Mouse (Mus musculus): ENCODE measurements around the gene Anxa2. TPM values are rescaled to one million over a fixed set of nuclear protein-coding genes. Genes with fewer than 3 reads are reported as not detected.

The Anxa2 gene
- polyA plus RNA-seq, 1 experiment from 2014 or later, result 80.1 TPM

GRCm38 (mm10) chr9:69466098-69466497 is 12.7 kb downstream of the Anxa2 start:
- Histone ChIP-seq H3K4me1 (peaks cover 15% of the 10 kb centered on the region), H3K9ac (no peak overlapping the region), H3K4me2 (no peak overlapping the region), H3K9me3 (replicated peaks) (no peaks in the 10 kb centered on the region), H3K27me3 (no peaks in the 10 kb centered on the region), H3K27ac (no peak overlapping the region), H3K4me3 (no peak overlapping the region), H3K36me3 (ENCODE audit: poor library complexity, severe bottlenecking) (no peaks in the 10 kb centered on the region)
- 71% methylated on average over 4 of the region's 4 CpGs for WGBS
- ATAC-seq, result no peak

GRCm38 (mm10) chr9:69467310-69467939 is 14.0 kb downstream of the Anxa2 start:
- Histone ChIP-seq H3K9ac (no peak overlapping the region), H3K9me3 (replicated peaks) (no peaks in the 10 kb centered on the region), H3K27ac (no peak overlapping the region), H3K4me1 (peaks cover 16% of the 10 kb centered on the region), H3K27me3 (no peaks in the 10 kb centered on the region), H3K4me3 (no peak overlapping the region), H3K4me2 (no peak overlapping the region), H3K36me3 (ENCODE audit: poor library complexity, severe bottlenecking) (no peaks in the 10 kb centered on the region)
- WGBS, result 76% methylated on average over 10 of the region's 10 CpGs
- no peak for ATAC-seq

GRCm38 (mm10) chr9:69468991-69469390 is 15.6 kb downstream of the Anxa2 start:
- peak; percentile 55; the same call in 1 of the 2 replicates for ATAC-seq
- Histone ChIP-seq H3K27ac (no peak overlapping the region), H3K4me2 (peak overlapping the region; percentile 17; the same call in 1 of the 2 replicates), H3K4me1 (peaks cover 16% of the 10 kb centered on the region), H3K27me3 (no peaks in the 10 kb centered on the region), H3K4me3 (no peak overlapping the region), H3K36me3 (ENCODE audit: poor library complexity, severe bottlenecking) (no peaks in the 10 kb centered on the region), H3K9me3 (replicated peaks) (no peaks in the 10 kb centered on the region), H3K9ac (no peak overlapping the region)
- WGBS, result 13% methylated on average over 9 of the region's 9 CpGs

- no peak overlapping the region for H3K27ac ChIP-seq
- ATAC-seq, result no peak
- H3K4me3 ChIP-seq, result no peak overlapping the region
- H3K27me3 ChIP-seq, result no peaks in the 10 kb centered on the region
- WGBS, result 52% methylated on average over 5 of the region's 5 CpGs
- H3K4me1 ChIP-seq, result peaks cover 16% of the 10 kb centered on the region
- no peak overlapping the region for H3K4me2 ChIP-seq
- no peak overlapping the region for H3K9ac ChIP-seq
- no peaks in the 10 kb centered on the region for H3K36me3 ChIP-seq (ENCODE audit: poor library complexity, severe bottlenecking)
- no peaks in the 10 kb centered on the region for H3K9me3 ChIP-seq (replicated peaks)
Observed at GRCm38 (mm10) chr9:69470362-69470761, 16.9 kb downstream of the Anxa2 start.

- Histone ChIP-seq H3K4me1 (peaks cover 16% of the 10 kb centered on the region), H3K27me3 (no peaks in the 10 kb centered on the region), H3K36me3 (ENCODE audit: poor library complexity, severe bottlenecking) (no peaks in the 10 kb centered on the region), H3K9me3 (replicated peaks) (no peaks in the 10 kb centered on the region), H3K4me3 (no peak overlapping the region), H3K27ac (no peak overlapping the region), H3K9ac (no peak overlapping the region), H3K4me2 (no peak overlapping the region)
- ATAC-seq, result no peak
- 19% methylated on average over 6 of the region's 6 CpGs for WGBS
Observed at GRCm38 (mm10) chr9:69470921-69471320, 17.5 kb downstream of the Anxa2 start.

GRCm38 (mm10) chr9:69472724-69473123 is 19.3 kb downstream of the Anxa2 start:
- Histone ChIP-seq H3K4me3 (no peak overlapping the region), H3K9me3 (replicated peaks) (no peaks in the 10 kb centered on the region), H3K36me3 (ENCODE audit: poor library complexity, severe bottlenecking) (no peaks in the 10 kb centered on the region), H3K4me2 (no peak overlapping the region), H3K27me3 (no peaks in the 10 kb centered on the region), H3K27ac (no peak overlapping the region), H3K9ac (no peak overlapping the region), H3K4me1 (peaks cover 16% of the 10 kb centered on the region)
- ATAC-seq, result no peak
- 86% methylated on average over 6 of the region's 6 CpGs for WGBS

GRCm38 (mm10) chr9:69475873-69476272 is 22.5 kb downstream of the Anxa2 start:
- ATAC-seq, result no peak
- H3K4me1 ChIP-seq, result peaks cover 3% of the 10 kb centered on the region
- H3K9ac ChIP-seq, result no peak overlapping the region
- H3K9me3 ChIP-seq (replicated peaks), result no peaks in the 10 kb centered on the region
- H3K4me2 ChIP-seq, result no peak overlapping the region
- no peaks in the 10 kb centered on the region for H3K36me3 ChIP-seq (ENCODE audit: poor library complexity, severe bottlenecking)
- H3K27ac ChIP-seq, result no peak overlapping the region
- H3K4me3 ChIP-seq, result no peak overlapping the region
- 84% methylated on average over 6 of the region's 6 CpGs for WGBS
- H3K27me3 ChIP-seq, result no peaks in the 10 kb centered on the region

GRCm38 (mm10) chr9:69477195-69477823 is 23.9 kb downstream of the Anxa2 start:
- no peaks in the 10 kb centered on the region for H3K36me3 ChIP-seq (ENCODE audit: poor library complexity, severe bottlenecking)
- no peaks in the 10 kb centered on the region for H3K9me3 ChIP-seq (replicated peaks)
- no peaks in the 10 kb centered on the region for H3K4me1 ChIP-seq
- H3K4me2 ChIP-seq, result no peak overlapping the region
- no peak overlapping the region for H3K9ac ChIP-seq
- no peak overlapping the region for H3K27ac ChIP-seq
- no peak for ATAC-seq
- WGBS, result 70% methylated on average over 14 of the region's 14 CpGs
- no peaks in the 10 kb centered on the region for H3K27me3 ChIP-seq
- H3K4me3 ChIP-seq, result no peak overlapping the region

GRCm38 (mm10) chr9:69477824-69478222 is 24.4 kb downstream of the Anxa2 start:
- H3K27ac ChIP-seq, result no peak overlapping the region
- no peak overlapping the region for H3K9ac ChIP-seq
- no peaks in the 10 kb centered on the region for H3K36me3 ChIP-seq (ENCODE audit: poor library complexity, severe bottlenecking)
- H3K4me2 ChIP-seq, result no peak overlapping the region
- H3K4me1 ChIP-seq, result no peaks in the 10 kb centered on the region
- 81% methylated on average over 6 of the region's 6 CpGs for WGBS
- H3K27me3 ChIP-seq, result no peaks in the 10 kb centered on the region
- ATAC-seq, result no peak
- H3K9me3 ChIP-seq (replicated peaks), result no peaks in the 10 kb centered on the region
- H3K4me3 ChIP-seq, result no peak overlapping the region

GRCm38 (mm10) chr9:69480344-69480743 is 26.9 kb downstream of the Anxa2 start:
- Histone ChIP-seq H3K27ac (no peak overlapping the region), H3K9ac (no peak overlapping the region), H3K27me3 (peaks cover 5% of the 10 kb centered on the region; the same call in 1 of the 2 replicates), H3K9me3 (replicated peaks) (no peaks in the 10 kb centered on the region), H3K36me3 (ENCODE audit: poor library complexity, severe bottlenecking) (no peaks in the 10 kb centered on the region), H3K4me3 (no peak overlapping the region), H3K4me1 (no peaks in the 10 kb centered on the region), H3K4me2 (no peak overlapping the region)
- WGBS, result 0% methylated on average over 1 of the region's 1 CpGs
- ATAC-seq, result peak; percentile 51

- H3K27ac ChIP-seq, result no peak overlapping the region
- no peak for ATAC-seq
- H3K4me1 ChIP-seq, result peaks cover 4% of the 10 kb centered on the region; the same call in 1 of the 2 replicates
- H3K4me2 ChIP-seq, result no peak overlapping the region
- H3K36me3 ChIP-seq (ENCODE audit: poor library complexity, severe bottlenecking), result no peaks in the 10 kb centered on the region
- H3K9ac ChIP-seq, result no peak overlapping the region
- WGBS, result 39% methylated on average over 12 of the region's 12 CpGs
- H3K9me3 ChIP-seq (replicated peaks), result no peaks in the 10 kb centered on the region
- H3K4me3 ChIP-seq, result no peak overlapping the region
- H3K27me3 ChIP-seq, result peaks cover 5% of the 10 kb centered on the region; the same call in 1 of the 2 replicates
Observed at GRCm38 (mm10) chr9:69483811-69484210, 30.4 kb downstream of the Anxa2 start.

GRCm38 (mm10) chr9:69486140-69486539 is 32.7 kb downstream of the Anxa2 start:
- Histone ChIP-seq H3K27me3 (peaks cover 5% of the 10 kb centered on the region; the same call in 1 of the 2 replicates), H3K4me2 (no peak overlapping the region), H3K4me3 (no peak overlapping the region), H3K9me3 (replicated peaks) (no peaks in the 10 kb centered on the region), H3K27ac (no peak overlapping the region), H3K4me1 (peaks cover 6% of the 10 kb centered on the region; the same call in 1 of the 2 replicates), H3K9ac (no peak overlapping the region), H3K36me3 (ENCODE audit: poor library complexity, severe bottlenecking) (no peaks in the 10 kb centered on the region)
- ATAC-seq, result no peak
- WGBS, result 66% methylated on average over 8 of the region's 8 CpGs
